Mouse (Mus musculus) kidney, adult 9 months (tissue): ENCODE measurements at regions not wholly inside any gene's neighbourhood (a gene's known extent, or its start where the extent isn't known, plus 50 kb on each side); places are given as distances from the start of the nearest gene placed in this dataset.

ENCODE experiments used
- DNase-seq: peaks from one replicate; pipeline ENCODE4 v3.0.0; 2022

DNA sequence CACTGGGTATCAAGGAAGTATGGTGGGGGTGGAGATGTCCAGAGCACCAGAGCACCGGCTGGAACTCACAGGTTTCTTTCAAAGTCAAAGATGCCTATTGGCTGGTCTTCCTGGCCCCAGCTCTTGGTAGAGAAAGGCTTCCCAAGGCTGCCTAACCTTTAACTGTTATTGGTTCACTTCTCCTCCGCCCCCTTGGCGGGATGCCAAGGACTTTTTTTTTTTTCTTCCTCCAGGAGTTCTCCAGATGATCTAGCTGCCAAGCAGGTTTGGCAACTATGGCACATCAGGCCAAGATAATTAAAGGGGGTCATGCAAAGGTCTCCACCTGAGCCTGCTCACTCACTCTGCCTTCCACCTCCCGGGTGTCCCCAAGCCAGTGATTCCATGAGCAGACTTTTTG is 67.5 kb downstream of the Sc5d start:
- DNase-seq = peak; percentile 98

DNA sequence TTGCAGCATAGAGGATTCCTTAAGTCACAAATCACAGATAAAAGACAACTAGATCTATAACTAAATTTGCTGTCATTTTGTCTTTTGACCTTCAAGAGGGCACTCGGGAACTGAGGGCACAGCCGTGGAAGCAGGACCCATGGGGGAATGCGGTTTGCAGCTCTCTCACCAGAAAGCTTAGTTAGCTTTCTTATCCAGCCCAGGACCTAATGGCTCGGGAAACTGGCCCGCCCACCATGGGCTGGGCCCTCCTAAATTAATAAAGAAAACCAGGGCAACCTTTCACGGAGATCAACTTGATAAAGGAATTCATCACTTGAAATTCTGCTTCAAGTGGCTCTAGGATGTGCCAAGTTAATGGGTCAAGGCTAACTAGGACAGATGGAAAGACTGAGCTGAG is 67.9 kb downstream of the Sc5d start:
- no peak for DNase-seq

DNA sequence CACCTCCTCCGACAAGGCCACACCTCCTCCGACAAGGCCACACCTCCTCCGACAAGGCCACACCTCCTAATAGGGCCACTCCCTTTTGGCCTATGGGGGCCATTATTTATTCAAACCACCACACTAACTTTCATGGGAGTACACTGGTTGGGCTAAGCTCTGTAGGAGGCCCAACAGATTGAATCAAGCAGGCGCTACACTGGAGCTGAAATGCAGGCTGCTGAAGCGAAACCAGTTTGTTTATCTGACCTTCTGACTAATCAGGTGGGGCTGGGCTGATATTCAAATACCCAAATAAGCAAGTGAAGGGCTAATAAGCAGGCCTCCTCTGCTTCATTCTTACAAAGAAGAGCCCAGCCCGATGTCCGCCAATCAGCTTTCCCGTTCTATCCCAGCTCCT is 68.4 kb downstream of the Sc5d start:
- peak; percentile 80 for DNase-seq

DNA sequence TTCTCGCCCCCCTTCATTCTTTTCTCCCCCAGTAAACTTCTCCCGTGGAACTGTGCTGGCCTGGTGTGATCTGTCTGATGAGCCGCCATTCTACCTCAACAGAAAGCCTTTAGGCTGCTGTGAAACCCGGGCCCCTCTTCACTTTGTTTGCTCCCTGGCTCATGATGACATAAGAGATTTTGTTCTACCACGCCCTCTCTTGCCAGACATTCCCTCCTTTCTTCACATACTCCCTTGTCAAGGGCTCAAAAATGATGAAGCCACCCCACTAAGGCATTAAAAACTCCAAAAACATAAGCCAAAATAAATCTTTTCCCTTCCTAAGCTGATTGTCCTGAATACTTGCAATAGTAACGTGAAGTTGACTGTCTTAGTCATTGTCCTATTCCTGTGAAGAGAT is 69.1 kb downstream of the Sc5d start:
- no peak for DNase-seq

DNA sequence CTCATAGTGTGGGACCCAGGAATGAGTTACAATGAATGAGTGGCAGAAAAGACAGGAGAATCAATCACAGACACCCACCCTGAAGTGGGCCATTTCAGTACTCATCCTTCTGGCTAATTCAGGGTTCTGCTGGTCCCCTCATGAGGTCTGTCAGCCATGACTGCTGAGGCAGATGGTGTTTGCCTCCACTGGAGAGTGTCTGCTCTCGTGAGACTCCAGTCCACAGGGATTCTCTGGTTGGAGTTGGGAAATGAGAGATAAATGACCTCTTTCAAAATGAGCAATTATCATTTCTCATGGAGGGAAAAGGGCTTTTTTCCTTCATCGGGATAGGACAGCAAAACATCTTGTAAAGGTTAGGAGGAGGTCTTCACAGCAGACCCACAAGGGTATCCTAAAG is 69.9 kb downstream of the Sc5d start:
- DNase-seq = no peak

DNA sequence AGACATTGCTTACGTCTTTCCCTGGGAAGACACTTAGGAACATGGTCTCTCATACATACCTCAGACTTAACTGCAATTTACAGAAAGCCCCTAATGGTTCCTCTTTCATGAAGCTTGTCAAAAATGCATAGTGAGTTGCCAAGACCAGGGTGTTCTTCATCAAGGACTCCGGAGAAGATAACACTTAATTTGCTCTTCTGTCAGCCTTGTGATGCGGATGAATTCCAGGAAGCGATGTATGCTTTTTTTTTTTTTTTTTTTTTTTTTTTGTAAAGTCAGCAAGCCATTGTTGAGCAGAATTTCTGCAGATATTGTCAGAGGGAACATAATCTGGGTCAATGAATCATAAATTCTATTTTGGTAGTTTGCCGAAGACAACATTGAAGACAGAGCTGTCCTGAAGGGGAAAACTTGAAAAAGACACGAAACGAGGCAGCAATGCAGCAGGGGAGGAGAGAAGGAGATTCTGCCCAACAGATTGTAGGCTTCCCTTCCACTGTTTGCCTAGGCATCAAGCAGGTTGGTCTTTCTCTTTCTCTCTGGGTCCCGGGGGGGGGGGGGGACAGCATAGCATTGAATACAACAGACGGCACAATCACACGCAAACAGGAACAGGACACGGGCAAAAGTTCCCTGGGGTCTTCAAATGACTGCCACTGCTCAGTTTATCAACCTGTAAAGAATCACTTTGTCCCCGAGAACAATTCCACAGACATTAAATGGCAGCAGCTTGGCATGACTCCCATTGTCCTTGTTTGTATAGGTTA is 69.1 kb upstream of the Sorl1 start:
- no peak for DNase-seq

DNA sequence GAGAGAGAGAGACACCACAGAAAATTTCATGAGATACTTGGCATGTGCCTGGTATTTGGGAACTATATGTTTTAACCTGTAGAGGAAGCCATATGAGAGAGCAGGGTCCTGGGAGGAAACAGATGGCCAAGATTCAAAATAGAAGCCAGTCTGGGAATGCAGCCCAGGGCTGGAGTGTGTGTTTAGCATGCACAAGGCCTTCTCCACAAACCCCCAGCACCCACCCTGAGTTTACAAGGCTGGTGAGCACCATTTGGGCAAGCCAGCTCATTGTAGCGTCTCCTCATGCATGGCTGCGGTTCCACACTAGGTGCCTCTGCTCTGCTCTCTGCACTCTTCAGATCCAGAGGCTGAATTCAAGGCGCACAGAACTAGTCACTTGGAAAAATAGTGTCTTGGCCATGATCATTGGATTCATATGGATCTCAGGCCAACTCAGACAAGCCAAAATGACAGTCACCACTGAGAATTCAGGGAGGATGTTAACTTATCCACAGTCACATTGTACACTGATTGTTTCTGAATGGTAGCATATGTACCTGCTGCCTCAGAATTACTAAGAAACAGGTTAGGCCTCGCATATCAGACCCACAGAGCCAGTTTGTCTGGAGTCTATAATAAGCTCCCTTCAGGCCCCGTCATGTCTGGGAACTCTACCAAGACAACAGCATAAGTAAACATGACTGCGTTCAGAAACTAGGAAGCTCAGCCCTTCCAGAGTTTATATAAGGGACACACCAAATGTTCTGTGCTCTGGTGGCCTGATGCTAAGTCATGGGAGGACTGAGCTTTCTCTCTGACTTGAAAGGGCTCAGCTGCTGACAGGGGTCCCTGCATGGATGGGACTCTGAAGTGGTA is 63.5 kb upstream of the Sorl1 start:
- DNase-seq = no peak

DNA sequence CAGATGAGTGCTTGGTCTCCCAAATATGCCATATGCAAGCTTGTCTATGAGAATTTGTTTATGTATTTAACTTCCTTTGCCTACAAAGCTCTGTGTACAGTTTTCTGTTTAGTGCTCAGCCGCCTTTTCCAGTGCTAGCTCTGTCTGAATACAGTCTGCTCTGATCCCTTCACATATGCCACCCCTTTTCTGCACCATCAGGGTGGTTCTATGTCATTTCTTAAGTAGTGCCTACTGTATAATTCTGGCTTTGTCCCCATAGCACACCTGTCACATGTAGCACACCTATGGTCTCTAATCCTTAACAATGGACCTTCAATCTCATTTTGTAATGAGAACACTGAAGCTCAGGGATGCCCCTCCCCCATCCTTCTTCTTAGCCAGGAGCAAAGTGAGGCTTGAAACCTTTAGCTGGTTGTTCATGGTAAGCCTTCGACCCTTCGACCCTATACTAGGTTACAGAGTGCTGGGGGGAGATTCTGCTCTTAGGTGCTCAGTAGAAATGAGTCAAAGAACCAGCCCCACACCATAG is 60.1 kb upstream of the Sorl1 start:
- no peak for DNase-seq

DNA sequence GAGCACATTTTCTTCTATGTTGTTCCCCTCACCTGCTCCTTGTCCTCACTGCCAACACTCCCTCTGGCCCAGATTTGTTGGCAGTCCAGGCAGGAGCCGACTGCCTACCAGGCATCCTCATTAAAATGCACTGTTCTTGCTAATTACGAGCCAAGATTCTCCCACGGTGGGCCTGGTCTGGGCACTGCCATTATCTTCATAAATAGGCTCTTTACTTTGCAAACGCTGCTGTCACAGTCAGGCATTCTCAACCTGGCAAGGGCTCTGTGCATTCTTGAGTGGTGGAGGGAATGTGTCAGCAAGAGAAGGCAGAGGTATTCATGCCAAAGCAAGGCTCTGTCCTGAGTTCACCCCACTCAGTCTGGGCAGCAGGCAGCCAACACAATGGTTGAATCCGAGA is 59.4 kb upstream of the Sorl1 start:
- DNase-seq = peak; percentile 66

DNA sequence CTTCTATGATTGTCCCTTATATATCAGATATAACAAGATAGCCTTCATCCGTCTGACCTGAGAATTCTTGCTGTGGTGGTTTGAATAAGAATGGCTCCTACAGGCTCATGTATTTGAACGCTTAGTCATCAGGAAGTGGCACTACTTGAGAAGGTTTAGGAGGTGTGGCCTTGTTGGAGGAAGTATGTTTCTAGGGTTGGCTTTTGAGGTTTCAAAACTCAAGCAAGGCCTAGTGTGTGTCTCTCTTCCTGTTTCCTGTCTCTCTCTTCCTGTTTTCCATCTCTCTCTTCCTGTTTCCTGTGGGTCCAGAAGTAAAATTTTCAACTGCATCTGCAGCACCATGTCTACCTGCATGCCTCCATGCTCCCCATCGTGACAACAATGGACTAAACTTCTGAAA is 58.3 kb upstream of the Sorl1 start:
- no peak for DNase-seq

DNA sequence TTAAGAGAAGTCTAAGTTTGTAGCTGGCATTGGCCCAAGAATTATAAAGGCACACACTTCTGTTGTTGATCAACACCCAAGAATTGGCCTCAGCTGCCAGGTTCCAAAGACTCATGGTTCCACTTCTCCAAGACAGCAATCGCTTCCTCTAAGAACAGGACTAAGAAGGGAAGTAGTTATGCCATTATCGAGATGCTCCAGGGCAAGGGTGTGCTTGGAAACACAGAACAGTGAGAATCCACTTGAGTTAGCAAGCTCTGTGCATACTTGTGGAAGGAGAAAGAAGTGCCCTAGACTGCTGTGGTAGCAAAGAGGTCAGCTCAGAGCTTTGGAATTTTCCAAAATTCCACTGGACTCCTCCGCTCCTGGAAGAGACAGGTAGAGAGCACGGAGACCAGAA is 56.1 kb upstream of the Sorl1 start:
- peak; percentile 41 for DNase-seq

DNA sequence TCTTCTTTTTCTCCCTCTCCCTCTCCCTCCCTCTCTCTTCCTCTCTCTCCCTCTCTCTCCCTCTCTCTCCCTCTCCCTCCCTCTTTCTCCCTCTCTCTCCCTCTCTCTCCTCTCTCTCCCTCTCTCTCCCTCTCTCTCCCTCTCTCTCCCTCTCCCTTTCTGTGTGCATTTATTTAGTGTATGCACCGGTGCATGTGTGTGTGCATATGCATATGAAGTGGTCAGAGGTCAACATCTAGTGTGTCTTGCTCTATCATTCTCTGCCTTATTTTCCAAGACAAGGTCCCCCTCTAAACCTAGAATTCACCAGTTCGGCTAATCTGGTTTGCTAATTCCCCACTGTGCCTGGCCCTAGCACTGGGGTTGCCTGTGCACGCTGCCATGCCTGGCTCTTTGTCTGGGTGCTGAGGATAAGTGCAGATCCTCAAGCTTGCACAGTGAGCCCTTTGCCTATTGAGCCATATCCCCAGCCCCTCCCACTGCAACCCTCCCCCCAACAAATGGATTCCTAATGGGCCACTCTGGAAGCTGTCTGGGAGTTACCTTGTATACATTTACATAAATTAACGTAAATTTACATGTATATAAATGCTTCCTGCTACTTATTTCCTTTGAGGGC is 54.8 kb upstream of the Sorl1 start:
- no peak for DNase-seq

DNA sequence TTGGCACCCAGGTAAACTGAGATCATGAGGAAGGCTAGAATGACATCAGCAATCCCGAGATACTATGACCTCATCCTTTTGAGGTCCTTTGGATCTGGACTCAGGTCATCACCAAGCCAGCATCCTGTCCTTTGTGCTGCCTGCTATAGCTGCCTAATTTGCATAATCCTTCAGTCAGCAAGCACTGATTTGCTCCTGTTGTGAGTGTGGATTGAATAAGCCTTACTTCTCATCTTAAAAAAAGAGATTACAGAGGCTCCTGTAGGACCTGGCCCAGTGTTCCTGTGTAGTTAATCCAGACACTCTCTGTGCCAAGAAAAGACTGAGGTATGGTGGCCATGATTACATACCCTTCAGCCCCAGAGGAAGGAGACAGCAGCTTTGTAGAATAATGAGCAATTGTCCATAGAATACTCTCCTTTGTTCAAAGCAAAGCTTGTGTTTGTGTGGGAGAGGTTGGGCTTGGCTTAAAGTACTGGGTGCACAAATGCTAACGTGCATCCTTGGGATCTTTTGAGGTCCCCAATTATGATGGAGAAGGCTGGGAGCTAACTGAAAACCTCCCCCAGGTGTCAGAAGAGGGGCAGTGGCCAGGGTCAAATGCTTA is 50.4 kb upstream of the Sorl1 start:
- DNase-seq = no peak
